Mouse (Mus musculus) gastrocnemius, postnatal 14 days (tissue): ENCODE results near the gene Pde6d. TPM values are rescaled to one million over a fixed set of nuclear protein-coding genes. Genes with fewer than 3 reads are reported as not detected.

ENCODE experiments used
- DNase-seq: peaks from one replicate; pipeline ENCODE4 v3.0.0; 2021; ENCODE audit warnings: mixed read lengths
- intact Hi-C: fragments of 180-260 bp; cut with DNase I; formaldehyde crosslinking; loops from one replicate; pipeline ENCODE4 v1.15.1; 2025; ENCODE audit warnings: low total_unique reads
- total RNA-seq, 2 experiments: library from RNA; stranded (reverse); gene quantifications; 2 replicates each; pipeline ENCODE4 v1.2.3; 2021

The Pde6d gene
- total RNA-seq, 2 experiments from 2014 or later = 25.0 to 30.2 TPM

DNA sequence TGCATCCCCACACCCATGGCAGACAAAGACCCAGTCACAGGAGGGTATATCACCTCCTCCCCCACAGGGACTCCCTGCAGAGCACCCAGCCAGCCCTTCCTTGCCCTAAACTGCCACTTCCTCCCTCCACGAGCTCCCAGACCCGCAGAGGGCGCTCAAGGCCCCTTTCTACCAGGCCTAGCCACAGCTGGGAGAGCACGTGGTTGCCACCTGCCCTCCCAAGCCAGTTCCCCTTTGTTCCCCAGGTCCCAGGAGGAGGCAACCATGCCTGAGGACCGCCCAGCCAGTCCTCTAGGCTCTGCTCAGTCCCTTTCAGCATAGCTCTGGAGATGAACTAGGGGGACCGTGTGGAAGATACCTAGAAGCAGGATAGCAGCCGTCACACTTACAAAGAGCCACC is 73.0 kb downstream of the Pde6d start:
- DNase-seq = peak; percentile 91
- intact Hi-C loops = no loop called here

DNA sequence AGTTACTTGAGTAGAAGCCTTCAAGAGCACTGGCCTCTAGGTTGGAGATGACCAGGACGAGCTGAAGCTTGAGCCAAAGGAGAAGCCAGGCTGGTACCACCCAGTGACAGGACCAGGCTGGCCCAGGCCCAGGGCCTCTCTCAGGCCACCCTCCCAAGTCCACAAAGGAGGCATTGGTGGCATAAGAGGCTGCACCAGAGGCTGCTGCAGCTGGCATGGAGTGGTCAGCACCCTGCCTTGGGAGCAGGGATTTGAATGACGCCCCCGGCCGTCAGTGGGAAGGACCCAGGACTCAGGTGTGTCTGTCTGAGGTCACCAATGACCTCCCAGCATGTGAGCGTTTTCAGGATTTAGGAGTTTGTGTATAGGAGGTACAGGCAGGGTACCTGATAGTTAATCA is 74.6 kb downstream of the Pde6d start:
- DNase-seq = no peak
- intact Hi-C loops = no loop called here

DNA sequence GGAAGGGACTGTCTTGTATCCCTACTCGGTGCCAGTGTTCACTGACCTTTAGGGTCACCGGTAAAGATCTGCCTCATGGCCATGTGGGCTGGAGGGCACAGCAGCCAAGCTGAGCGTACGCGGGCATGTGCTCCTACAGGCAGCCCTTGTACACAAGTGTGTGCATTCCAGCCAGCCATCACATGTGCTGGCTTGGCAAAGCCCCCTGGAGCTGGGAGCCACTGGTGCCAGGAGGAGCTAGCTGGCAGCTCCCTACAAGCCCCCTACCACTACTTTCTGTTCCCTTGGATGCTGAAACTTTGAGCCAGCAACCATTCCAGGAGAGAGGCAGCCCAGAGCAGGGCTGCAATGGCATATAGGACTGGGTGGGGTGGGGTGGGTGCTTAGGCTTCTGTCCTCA is 76.0 kb downstream of the Pde6d start:
- intact Hi-C loops = no loop called here

DNA sequence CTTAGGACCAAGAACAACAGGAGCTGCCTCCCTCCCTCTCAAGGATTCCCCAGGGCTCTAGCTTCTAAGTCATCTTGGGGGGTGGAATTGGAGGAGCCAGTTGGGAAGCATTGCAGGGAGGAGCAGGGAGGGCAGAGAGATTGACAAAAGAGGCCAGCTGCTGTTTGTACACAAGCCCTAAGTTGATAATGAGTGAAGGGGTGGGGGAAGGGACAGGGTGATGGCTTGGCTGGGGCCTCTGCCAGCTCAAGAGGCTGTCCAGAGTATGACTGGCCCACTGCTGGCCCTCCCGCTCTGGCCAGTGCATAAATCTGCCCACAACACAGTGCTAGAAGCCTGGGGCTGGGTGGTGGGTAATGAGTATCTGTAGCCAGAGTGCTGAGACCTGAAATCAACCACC is 77.0 kb downstream of the Pde6d start:
- intact Hi-C loops = no loop called here
- DNase-seq = peak; percentile 62

More for the DNA sequence above, 76.0 kb downstream of the Pde6d start:
- DNase-seq = no peak

DNA sequence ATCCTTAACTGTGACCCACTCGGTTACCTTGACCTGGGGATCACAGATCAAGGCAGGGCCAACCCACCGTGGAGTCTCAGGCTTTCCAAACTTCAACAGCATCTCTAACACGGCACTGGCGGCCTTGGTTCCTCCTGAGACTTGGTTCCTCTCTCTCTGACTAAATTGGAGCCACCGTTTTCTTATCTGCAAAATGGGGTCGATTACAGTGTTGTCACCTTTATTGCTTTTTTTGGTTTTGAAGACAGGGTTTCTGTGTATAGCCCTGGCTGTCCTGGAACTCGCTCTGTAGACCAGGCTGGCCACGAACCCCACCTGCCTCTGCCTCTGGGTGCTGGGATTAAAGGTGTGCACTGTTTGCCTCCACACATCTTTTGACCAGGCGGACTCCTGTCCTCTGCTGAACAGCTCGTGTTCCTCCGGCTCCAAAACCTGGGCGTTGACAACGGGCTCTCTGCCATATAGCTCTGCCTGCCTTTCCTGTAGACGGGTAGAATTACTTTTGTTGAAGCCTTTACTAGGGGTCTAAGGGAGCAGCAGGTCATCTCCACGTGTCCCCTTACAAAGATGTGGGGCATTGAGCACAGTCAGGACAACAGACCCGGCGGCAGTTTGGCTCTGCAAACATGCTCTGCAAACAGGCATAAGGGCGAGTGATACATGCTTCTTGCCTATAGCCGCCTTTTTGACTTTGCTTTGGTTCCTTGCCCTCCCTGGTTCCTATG is 77.6 kb downstream of the Pde6d start:
- intact Hi-C loops = no loop called here
- no peak for DNase-seq

DNA sequence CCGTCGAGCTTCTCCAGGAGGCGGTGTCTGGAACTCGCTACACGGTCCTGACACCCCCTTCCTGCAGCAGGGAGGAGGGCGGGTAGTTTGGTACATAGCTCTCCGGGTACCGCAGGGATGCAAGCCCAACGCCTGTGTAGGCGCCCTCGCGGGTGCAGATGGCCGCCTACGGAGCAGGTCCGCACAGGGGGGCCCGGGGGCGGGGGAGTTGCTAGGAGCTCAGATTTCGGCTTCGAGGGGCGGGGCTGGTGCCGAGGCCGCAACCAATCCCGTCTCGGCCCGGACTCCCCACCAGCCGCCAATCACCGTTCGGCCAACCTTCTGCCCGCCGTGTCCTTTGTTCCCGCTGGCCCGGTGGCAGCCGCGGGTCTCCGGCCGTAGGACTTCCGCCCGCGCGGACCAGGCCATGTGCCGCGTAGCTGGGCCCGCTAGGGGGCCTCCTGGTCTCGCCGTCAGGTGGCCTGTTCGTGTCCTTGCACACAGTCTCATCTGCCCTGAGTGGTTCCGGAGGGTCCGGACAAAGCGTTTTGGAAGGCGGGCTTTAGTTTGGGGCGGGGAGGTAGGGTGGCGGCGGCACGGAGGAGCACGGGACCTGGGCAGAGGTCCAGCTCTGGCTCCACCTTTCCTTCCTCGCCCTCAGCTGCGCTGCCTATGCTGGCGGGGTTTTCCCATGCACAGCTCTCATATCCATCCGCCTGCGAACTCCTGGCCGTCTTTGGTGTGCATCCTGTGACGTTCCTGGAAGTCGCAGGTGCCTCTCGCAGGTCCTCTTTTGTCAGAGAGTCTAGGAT is 78.3 kb downstream of the Pde6d start:
- DNase-seq = peak; percentile 96
- intact Hi-C loops = loop anchor here (2.0 kb wide), 1 partner anchor 63 kb away; no protein-coding TSS in a partner anchor

DNA sequence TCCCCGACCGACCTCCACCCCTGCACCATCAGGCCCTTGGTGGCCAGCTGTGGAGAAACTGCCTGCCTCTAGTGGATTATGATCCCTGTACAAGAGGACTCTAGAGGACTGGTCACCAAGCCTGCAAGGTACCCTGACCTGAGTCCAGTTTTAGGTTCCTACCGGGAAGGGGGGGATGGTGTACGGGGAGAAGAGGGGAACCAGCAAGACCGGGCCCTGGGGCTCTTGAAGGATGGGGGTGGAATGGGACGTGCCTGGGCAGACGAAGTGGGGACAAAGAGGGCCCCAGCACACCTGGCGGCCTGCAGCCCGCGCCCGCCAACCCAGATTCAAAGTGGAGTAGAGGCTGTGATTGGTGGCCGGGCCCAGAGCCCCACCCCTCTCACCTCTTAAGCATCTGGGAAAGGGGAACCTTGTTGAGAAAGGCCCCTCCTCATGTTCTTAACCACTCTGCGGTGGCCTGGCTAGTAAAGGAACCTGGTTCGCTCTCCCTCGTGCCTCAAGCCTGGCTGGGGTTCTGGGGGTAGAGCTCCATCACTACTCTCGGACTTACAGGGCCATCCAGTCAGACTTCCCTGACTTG is 79.2 kb downstream of the Pde6d start:
- DNase-seq = no peak
- intact Hi-C loops = loop anchor here (2.0 kb wide), 1 partner anchor 62 kb away; no protein-coding TSS in a partner anchor

DNA sequence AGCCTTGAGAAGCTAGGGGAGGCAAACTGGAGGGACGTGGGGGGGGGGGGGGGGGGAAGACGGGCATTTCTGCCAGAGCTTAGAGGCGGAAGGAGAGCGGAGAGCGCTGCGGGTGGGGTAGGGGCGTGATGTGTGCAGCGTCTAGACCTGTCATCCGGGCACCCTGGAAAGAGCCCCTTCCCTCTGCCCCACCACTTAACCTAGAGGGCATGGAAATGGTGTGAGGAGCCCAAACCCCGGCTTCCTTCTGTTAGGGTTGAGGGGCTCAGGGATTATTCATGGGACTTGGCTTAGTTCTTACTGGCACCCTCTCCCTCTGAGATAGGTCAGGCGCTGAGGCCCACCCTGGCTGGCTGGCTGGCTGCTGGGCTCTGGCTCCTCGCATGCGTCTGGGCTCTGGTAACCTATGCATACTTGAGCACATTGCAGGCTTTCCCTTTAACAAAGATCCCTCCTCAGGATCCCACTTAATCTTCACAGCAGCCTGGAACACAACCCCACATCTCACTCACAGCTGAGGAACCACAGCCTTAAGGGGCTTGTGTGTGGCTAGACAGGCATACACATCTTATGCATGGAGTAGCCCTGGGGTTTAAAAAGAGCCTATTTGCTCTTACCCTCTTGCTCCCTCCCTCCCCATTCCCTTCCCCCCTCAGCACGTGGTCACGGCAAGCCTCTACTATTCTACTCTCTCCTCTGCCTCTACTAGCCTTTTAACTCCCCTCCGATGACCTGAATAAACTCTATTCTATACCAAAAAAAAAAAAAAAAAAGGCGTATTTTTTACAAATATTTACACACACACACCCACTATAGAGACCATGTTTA is 80.0 kb downstream of the Pde6d start:
- intact Hi-C loops = loop anchor here (2.0 kb wide), 1 partner anchor 62 kb away; no protein-coding TSS in a partner anchor
- DNase-seq = no peak

DNA sequence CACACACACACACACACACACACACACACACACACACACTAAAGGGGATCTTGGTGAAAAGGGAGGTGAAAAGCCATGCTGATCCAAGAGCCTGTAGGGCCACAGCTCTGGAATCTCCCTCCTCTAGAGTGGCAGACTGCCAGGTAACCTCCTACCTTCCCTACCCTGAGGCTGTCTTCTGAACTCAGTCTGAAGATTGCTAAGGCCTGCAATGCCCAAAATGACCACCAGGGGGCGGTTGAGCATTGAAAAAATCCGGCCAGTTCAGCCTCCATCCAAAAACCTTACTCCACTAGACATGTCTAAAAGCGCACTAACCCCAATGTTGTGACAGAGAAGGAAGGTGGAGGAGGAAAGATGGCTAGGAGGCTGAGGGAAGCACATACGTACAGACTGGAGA is 80.9 kb downstream of the Pde6d start:
- DNase-seq = peak; percentile 87
- intact Hi-C loops = no loop called here

DNA sequence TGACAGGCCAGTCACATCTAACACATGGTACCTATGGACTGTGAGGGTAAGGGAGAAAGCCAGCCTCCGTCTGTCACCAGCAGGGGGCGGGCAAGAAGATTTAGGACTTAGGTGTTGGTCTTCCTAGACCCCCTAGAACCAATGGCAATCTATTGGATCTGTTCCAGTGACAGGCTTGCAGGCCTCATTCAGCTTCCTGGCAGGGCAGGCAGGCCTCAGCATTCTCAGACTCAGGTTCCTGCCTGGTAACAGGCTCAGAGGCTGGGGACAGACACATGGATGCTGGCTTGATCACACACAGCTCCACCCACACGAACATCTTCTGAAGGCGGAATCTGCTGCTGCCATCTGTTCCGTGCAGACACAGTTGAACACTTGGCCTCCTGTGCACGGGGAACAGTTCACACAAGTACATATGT is 81.3 kb downstream of the Pde6d start:
- intact Hi-C loops = no loop called here
- peak; percentile 50 for DNase-seq

DNA sequence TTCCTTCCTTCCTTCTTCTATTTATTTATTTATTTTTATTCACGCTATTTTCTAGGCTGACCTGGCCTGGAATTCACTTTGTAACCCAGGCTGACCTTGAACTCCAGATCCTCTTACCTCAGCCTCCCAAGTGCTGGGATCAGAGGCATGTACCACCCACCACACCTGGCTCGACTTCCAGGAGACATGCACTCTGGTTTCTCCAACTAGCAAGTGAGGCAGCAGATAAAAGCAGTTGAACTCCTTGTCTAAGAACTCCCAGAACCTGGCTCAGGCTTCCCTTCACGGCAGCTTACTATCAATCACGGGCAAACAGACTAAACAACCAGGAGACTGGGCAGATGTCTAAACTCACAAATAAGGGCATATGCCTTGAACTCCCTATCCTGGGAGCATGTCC is 81.7 kb downstream of the Pde6d start:
- intact Hi-C loops = no loop called here
- DNase-seq = no peak

DNA sequence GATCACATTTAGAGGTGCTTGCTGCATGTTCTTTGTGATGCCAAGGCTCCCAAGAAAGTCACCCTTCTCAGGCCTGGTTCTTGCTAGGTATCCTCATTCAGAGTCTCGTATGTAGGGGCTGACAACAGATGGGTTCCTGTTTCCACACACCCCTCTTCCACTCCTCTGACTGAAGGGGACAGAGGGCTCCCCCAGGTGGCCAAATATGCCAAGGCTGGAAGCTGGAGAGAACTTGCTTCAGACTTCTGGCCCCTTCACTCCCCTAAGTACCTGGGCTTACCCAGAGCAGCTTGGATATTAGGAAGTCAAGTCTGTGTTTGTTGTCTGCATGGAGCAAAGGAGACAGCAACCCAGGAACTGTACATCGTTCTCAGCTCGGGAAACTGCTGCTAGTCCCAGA is 82.5 kb downstream of the Pde6d start:
- peak; percentile 79 for DNase-seq
- intact Hi-C loops = no loop called here

DNA sequence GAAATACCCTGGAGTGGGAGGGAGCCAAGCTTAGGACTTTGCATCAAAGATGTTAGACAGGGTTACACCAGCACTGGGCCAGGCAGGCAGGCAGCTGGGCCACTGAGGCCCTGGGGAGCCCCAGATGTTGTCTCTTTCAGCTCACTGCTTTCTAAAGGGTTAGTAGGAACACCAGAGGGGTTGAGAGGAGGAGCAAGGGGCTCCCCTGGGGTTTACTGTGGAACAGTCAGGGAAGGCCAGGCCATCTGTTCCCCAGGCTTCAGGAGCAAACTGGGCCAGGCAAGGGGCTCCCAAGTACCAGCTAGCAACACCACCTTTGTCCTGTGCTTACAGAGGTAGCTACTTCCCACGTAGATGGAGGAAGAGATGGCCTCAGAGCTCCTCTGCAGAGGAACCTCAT is 83.8 kb downstream of the Pde6d start:
- DNase-seq = peak; percentile 36
- intact Hi-C loops = no loop called here

DNA sequence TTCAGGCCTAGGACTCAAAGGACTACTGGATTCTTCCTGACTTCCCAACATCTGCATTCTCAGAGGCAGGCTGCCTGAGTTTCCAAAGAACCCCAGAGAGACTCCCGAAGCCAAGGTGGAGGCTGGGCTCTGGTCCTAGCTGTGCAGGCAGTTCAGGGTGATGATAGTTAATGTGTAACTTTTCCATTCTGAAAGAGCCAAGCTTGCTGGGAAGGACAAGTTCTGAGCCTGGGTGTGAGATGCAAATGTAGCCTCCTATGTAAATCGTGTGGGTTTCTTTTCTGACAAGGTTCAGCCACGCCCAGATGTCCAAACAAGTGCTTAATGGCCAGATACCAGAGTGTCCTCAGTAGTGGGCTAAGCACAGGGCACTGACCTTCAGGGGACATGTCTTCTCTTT is 84.4 kb downstream of the Pde6d start:
- intact Hi-C loops = no loop called here
- DNase-seq = no peak

DNA sequence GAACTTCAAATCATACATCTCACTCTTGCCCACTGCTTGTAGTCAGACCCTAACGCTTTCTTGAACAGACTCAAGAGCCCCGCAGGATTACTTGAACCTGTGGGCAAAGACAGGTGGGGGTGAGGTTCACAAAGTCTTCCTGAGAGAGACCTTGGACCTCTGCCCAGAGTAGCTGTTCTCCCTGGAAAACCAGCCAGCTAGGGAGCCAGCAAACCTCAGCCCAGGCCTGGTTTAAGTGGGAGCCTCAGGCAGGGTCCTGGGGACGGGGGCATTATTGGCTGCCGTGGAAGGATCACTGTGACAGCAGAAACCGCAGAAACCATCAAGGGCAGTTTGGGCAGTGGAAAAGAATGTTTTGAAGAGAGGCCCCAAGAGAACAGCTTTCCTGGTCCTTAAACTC is 85.1 kb downstream of the Pde6d start:
- intact Hi-C loops = no loop called here
- no peak for DNase-seq

DNA sequence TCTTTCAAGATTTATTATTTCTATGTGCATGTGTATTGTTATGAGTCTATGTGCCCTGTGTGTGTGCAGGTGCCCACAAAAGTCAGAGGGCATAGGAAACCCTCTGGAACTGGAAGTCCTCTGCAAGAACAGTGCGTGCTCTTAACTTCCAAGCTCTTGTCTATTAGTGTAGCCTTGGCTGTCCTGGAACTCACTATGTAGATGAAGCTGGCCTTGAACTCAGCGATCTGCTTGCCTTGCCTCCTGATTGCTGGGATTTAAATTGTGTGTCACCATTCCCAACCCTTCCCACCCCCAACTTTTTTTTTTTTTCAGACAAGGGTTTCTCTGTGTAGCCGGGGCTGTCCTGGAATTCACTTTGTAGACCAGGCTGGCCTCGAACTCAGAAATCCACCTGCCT is 86.1 kb downstream of the Pde6d start:
- intact Hi-C loops = no loop called here
- DNase-seq = no peak

DNA sequence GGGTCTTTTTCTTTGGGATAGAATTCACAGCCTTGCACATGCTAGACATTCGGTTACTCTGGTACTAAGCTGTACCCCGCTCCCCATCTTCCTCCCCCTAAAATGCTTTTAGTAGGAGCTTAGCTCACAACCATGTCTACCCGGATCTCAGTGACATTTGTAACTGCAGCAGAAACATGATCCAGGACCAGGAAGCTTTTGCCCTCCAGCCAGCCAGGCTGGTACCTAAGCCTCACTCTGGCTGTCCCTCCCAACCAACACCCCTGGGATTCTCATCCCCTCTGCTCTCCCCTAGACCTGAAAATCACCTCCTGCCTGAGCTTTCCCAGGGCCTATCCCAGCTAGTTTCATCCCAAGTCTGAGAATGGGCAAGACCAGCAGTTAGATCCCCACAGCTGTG is 88.6 kb downstream of the Pde6d start:
- intact Hi-C loops = no loop called here
- DNase-seq = no peak
